Mouse (Mus musculus) liver, postnatal 0 days (tissue): ENCODE measurements around the gene Smcr8.
A peak's percentile ranks its signal among the peaks of the same experiment; 100 is the strongest.

Experiments
- CTCF ChIP-seq: sonication (generic); IDR thresholded peaks from 2 replicates; pipeline ENCODE4 v1.5.1; 2016; ENCODE audit warnings: antibody characterized with exemption, low read depth
- EP300 ChIP-seq: IDR thresholded peaks from 2 replicates; pipeline ENCODE4 v1.6.1; 2016; ENCODE audit warnings: antibody characterized with exemption, low read depth, mild to moderate bottlenecking

- TF ChIP-seq EP300 (no peak), CTCF (peak; percentile 18; the same call in 1 of the 2 replicates)
These were observed 5.2 kb upstream of the Smcr8 start for GRCm38 (mm10) chr11:60772161-60772560.
